Mouse (Mus musculus): ENCODE measurements at regions not wholly inside any gene's neighbourhood (a gene's known extent, or its start where the extent isn't known, plus 50 kb on each side); places are given as distances from the start of the nearest gene placed in this dataset.

DNA sequence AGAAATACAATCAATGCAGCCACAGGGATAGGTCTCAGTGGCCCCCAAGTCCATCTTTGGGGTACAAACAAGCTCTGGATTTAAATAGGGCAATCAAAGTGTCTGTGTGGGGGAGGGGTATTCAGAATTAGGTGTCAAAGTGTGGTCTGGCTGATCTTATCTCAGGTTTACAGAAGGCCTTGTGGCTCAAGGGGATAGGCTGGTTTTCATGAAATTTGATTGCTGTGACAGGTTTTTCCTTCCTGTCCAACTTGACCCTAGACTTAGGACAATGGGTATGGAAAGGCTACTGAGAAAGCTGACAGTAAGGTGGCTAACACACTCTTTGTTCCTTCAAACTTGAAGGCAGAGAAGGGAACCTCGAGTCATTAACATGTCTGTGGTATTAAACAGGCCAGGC, 349.3 kb upstream of the Zmiz1 start:
- TF ChIP-seq MXI1 (IDR thresholded peaks at IDR 0.05; ENCODE audit: low read depth, low read length) (no peak), MYB (IDR thresholded peaks at IDR 0.05; ENCODE audit: low read depth, low read length) (no peak), ETS1 (IDR thresholded peaks at IDR 0.05; ENCODE audit: low read depth, low read length) (no peak), ZC3H11A (IDR thresholded peaks at IDR 0.05; ENCODE audit: low read depth, low read length) (no peak), SIN3A (IDR thresholded peaks at IDR 0.05; ENCODE audit: low read length) (no peak), MAX (IDR thresholded peaks at IDR 0.05; ENCODE audit: low read length) (no peak), NRF1 (IDR thresholded peaks at IDR 0.05; ENCODE audit: insufficient read depth, low read depth, low read length, poor library complexity, severe bottlenecking) (no peak), POLR2AphosphoS2 (IDR thresholded peaks at IDR 0.05; ENCODE audit: low read length) (no peak), POLR2A (IDR thresholded peaks at IDR 0.05; ENCODE audit: control insufficient read depth in 1 of 2, insufficient read depth in 1 of 2, low read depth in 1 of 2, low read length in 2 of 2, poor library complexity in 1 of 2) (no peak), CHD1 (IDR thresholded peaks at IDR 0.05; ENCODE audit: low read depth, low read length) (no peak), ZKSCAN1 (IDR thresholded peaks at IDR 0.05; ENCODE audit: low read depth, low read length) (no peak)
- no peak overlapping the region for H3K9ac ChIP-seq (ENCODE audit: control insufficient read depth, low read depth, low read length, poor library complexity, severe bottlenecking)

DNA sequence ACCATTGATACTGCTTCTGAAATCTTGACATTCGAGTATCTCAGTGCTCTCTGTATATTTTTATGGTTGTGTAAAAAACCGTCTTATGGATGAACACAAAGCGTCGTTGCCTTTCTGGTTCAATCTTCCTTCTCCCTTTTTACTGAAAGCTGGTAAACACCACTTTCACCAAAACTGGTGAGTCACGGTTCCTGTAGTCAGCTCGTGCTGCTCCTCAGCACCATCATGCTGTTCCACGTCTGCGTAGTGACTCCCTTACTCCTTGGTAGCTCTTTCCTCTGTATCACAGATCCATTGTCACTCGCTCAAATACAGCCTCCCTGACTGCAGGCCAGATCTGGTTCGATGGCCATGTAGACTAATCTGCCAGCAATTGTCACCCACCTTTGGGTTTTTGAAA, 346.2 kb upstream of the Zmiz1 start:
- Histone ChIP-seq H3K27ac (ENCODE audit: control insufficient read depth, low read depth, low read length) (no peak overlapping the region), H3K9ac (ENCODE audit: control insufficient read depth, low read depth, low read length, poor library complexity, severe bottlenecking) (no peak overlapping the region), H3K4me1 (ENCODE audit: control insufficient read depth in 1 of 2, insufficient read depth in 2 of 2, low read length in 2 of 2) (no peaks in the 10 kb centered on the region), H3K4me3 (ENCODE audit: control insufficient read depth in 1 of 2, insufficient read depth in 1 of 2, low read depth in 2 of 2, low read length in 2 of 2) (no peak overlapping the region), H3K27me3 (ENCODE audit: control insufficient read depth in 1 of 2, insufficient read depth in 2 of 2, low read length in 2 of 2) (no peaks in the 10 kb centered on the region), H3K79me2 (ENCODE audit: control insufficient read depth, insufficient read depth, low read length, poor library complexity) (no peaks in the 10 kb centered on the region), H3K9me3 (replicated peaks; ENCODE audit: insufficient read depth, low read length) (no peaks in the 10 kb centered on the region), H3K36me3 (ENCODE audit: control insufficient read depth in 1 of 2, insufficient read depth in 2 of 2, low read length in 2 of 2) (no peaks in the 10 kb centered on the region)
- no peak for DNase-seq (ENCODE audit: low read depth, low spot score)
- TF ChIP-seq MAX (IDR thresholded peaks at IDR 0.05; ENCODE audit: low read length) (no peak), MYB (IDR thresholded peaks at IDR 0.05; ENCODE audit: low read depth, low read length) (no peak), ELF1 (IDR thresholded peaks at IDR 0.05; ENCODE audit: low read depth, low read length) (no peak), CTCF (IDR thresholded peaks at IDR 0.05 in 2 of 3, conservative IDR thresholded peaks at IDR 0.05 in 1 of 3; ENCODE audit: control insufficient read depth in 1 of 3, insufficient read depth in 1 of 3, low read depth in 2 of 3, low read length in 3 of 3, poor library complexity in 1 of 3, severe bottlenecking in 1 of 3) (no peak)

More for the DNA sequence above, 349.3 kb upstream of the Zmiz1 start:
- Histone ChIP-seq H3K9me3 (replicated peaks; ENCODE audit: insufficient read depth, low read length) (no peaks in the 10 kb centered on the region), H3K4me1 (ENCODE audit: control insufficient read depth in 1 of 2, insufficient read depth in 2 of 2, low read length in 2 of 2) (no peaks in the 10 kb centered on the region), H3K27ac (ENCODE audit: control insufficient read depth, low read depth, low read length) (no peak overlapping the region), H3K4me3 (ENCODE audit: control insufficient read depth in 1 of 2, insufficient read depth in 1 of 2, low read depth in 2 of 2, low read length in 2 of 2) (no peak overlapping the region), H3K27me3 (ENCODE audit: control insufficient read depth in 1 of 2, insufficient read depth in 2 of 2, low read length in 2 of 2) (no peaks in the 10 kb centered on the region), H3K36me3 (ENCODE audit: control insufficient read depth in 1 of 2, insufficient read depth in 2 of 2, low read length in 2 of 2) (no peaks in the 10 kb centered on the region), H3K79me2 (ENCODE audit: control insufficient read depth, insufficient read depth, low read length, poor library complexity) (no peaks in the 10 kb centered on the region)
- DNase-seq (ENCODE audit: low read depth, low spot score) = no peak

GRCm38 (mm10) chr14:25113326-25113725, 345.7 kb upstream of the Zmiz1 start:
- DNase-seq (ENCODE audit: low read depth, low spot score) = no peak
- H3K27ac ChIP-seq (ENCODE audit: control insufficient read depth, low read depth, low read length) = no peak overlapping the region
- no peak overlapping the region for H3K4me3 ChIP-seq (ENCODE audit: control insufficient read depth in 1 of 2, insufficient read depth in 1 of 2, low read depth in 2 of 2, low read length in 2 of 2)
- no peaks in the 10 kb centered on the region for H3K79me2 ChIP-seq (ENCODE audit: control insufficient read depth, insufficient read depth, low read length, poor library complexity)
- H3K36me3 ChIP-seq (ENCODE audit: control insufficient read depth in 1 of 2, insufficient read depth in 2 of 2, low read length in 2 of 2) = no peaks in the 10 kb centered on the region
- TF ChIP-seq TCF12 (IDR thresholded peaks at IDR 0.05; ENCODE audit: low read depth, low read length) (no peak), POLR2AphosphoS2 (IDR thresholded peaks at IDR 0.05; ENCODE audit: low read length) (no peak), BHLHE40 (IDR thresholded peaks at IDR 0.05; ENCODE audit: borderline replicate concordance, low read depth, low read length) (no peak), GABPA (IDR thresholded peaks at IDR 0.05; ENCODE audit: low read depth, low read length) (no peak), HCFC1 (IDR thresholded peaks at IDR 0.05; ENCODE audit: low read depth, low read length) (no peak), USF1 (IDR thresholded peaks at IDR 0.05; ENCODE audit: low read depth, low read length) (no peak), TBP (IDR thresholded peaks at IDR 0.05; ENCODE audit: low read depth, low read length) (no peak), POLR2AphosphoS5 (IDR thresholded peaks at IDR 0.05; ENCODE audit: borderline replicate concordance, low read depth, low read length) (no peak), ELF1 (IDR thresholded peaks at IDR 0.05; ENCODE audit: low read depth, low read length) (no peak), SMC3 (IDR thresholded peaks at IDR 0.05; ENCODE audit: low read depth, low read length) (no peak), RAD21 (IDR thresholded peaks at IDR 0.05; ENCODE audit: low read depth, low read length) (no peak)
- H3K9me3 ChIP-seq (replicated peaks; ENCODE audit: insufficient read depth, low read length) = no peaks in the 10 kb centered on the region
- H3K27me3 ChIP-seq (ENCODE audit: control insufficient read depth in 1 of 2, insufficient read depth in 2 of 2, low read length in 2 of 2) = no peaks in the 10 kb centered on the region
- H3K4me1 ChIP-seq (ENCODE audit: control insufficient read depth in 1 of 2, insufficient read depth in 2 of 2, low read length in 2 of 2) = no peaks in the 10 kb centered on the region
- no peak overlapping the region for H3K9ac ChIP-seq (ENCODE audit: control insufficient read depth, low read depth, low read length, poor library complexity, severe bottlenecking)
